Mouse (Mus musculus) B cell, adult 67 days (primary cell): ENCODE measurements around the gene Gm45713. TPM values are rescaled to one million over a fixed set of nuclear protein-coding genes. Genes with fewer than 3 reads are reported as not detected.

Experiments
- total RNA-seq, 2 experiments: library from RNA; stranded (reverse); gene quantifications; 4 replicates each; pipeline ENCODE4 v1.2.4; 2023

Gene Gm45713
- not detected for total RNA-seq

DNA sequence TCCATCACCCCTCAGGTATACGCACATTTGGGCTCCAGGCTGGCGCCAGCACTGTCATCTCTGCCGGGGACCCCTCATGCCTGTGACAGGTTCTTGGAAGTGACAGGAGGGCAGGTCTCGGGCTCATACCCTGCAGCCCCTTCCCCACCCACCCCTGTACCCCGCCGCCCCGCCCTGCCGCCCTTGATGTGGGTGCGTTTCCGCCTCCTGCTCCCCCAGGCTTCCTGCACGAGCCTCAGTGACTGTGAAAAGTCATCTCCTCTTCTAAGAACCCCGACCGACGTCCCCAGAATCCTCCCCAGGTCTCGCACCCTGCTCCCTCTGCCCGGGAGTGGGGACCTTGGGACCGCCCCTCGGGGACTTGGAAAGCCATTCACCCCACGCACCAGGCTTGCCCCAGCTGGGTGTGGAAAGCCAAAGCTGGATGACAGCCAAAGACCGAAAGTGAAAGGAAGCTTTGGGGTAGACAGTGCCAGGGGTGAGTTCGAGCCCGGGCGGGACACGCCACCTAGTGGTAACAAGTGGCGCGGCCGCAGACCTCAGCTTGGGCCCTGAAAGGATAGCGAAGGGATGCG lies at the start of gene Gm45713, which contains the start of gene Flt3l:
Gene Gm45713 (minus strand): TSS at position 239 of the 575 bp plus-strand sequence.
Gene Flt3l (minus strand): TSS at position 440 of the 575 bp plus-strand sequence.

GRCm38 (mm10) chr7:45180896-45181477 lies 45.0 kb upstream of the Gm45713 start, which contains the start of gene Pth2:
TSS of gene Pth2 (plus strand) at chr7:45180995.

GRCm38 (mm10) chr7:45179469-45179868 lies 43.4 kb upstream of the Gm45713 start, which contains the start of gene Gfy:
TSS of gene Gfy (minus strand) at chr7:45179569.

DNA sequence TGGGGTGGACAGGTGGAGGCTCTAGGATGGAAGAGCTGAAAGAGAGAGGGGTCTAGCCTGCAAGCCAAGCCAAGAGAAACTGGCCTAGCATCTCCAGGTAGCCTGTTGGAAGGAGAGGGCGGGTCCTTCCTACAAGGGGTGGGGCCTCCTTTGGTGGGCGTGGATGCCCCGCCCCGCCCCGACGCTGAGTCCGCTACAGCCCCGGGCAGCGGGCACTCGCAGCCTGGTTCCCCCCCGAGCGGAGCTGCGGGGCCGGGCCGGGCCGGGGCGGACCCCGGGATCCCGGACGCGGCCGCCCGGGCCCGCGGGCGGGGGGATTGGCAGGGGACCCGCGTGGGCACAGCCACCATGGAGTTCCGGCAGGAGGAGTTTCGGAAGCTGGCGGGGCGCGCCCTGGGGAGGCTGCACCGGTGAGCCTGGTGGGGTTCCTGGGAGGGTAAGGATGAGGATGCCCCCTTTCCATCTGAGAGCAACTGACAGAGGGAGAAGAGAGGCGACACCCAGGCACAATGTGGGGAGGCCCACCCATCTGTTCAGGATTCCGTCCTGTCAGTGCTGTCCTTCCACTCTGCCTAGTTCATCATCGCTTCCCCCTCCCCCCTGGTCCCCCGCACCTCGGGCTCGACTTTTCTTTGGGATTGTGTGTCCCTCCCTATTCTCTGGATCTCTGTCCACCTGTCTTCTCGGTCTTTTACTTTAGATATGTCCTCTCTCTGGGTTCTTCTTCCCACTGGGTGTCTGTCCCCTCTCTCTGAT lies 27.9 kb upstream of the Gm45713 start, which contains the start of gene Slc17a7:
Gene Slc17a7 (plus strand): TSS at position 215 of the 756 bp plus-strand sequence.

GRCm38 (mm10) chr7:45154096-45154992 lies 18.3 kb upstream of the Gm45713 start, which contains the start of the genes Pih1d1 and Aldh16a1:
TSS of gene Pih1d1 (plus strand) at chr7:45154303.
TSS of gene Aldh16a1 (minus strand) at chr7:45154584.

GRCm38 (mm10) chr7:45128624-45129246 lies 7.3 kb downstream of the Gm45713 start, which contains the start of gene Rpl13a:
TSS of gene Rpl13a (minus strand) at chr7:45128761.

DNA sequence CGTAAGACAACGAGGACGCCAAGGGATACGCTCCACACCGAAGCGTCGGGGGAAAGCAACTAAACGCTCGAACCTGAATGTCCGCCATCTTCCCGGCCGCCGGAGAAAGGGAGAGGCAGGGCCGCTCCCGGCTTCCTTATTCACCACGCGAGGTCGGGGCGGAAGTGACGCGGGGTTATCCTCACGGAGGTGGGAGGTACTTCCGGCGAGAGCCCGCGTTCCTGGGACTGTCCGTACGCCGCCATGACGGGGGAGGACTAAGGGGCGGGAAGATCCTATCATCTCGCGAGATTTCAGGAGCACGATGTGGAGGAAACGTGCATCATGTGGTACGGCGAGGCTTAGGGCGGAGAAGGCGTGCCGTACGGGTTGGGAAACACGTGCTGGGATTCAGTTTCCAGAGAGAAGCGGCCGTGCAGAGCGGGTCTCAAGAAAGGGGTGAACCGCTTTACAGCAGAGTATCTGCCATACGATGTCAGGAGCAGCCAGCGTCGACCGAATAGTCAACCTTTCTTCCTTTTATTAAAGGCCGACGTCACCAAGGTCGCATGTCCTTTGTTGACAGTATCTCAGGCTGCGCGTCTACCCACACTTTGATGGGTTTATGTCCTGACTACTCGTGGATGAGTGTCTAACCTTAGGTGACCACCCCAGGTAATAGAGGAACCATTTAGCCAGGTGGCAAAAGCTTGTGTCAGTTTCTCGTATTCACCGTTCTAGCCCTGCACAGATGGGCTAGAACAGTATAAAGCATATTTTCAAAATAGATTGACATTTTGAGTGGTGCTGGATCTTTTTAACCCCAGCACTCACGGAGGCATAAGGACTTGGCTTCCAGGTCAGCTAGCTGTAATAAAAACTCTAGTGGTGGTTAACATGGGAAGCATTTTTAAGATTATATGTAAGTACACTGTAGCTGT lies 11.5 kb downstream of the Gm45713 start, which contains the start of gene Rps11:
Gene Rps11 (minus strand): TSS at position 216 of the 920 bp plus-strand sequence.

GRCm38 (mm10) chr7:45103652-45104180 lies 32.3 kb downstream of the Gm45713 start, which contains the start of gene Fcgrt:
TSS of gene Fcgrt (minus strand) at chr7:45103851.

GRCm38 (mm10) chr7:45092048-45092447 lies 44.0 kb downstream of the Gm45713 start, which contains the start of gene Rcn3:
TSS of gene Rcn3 (minus strand) at chr7:45092221.

Other genes with a start within 250 kb of the Gm45713 start
- gene Med25, start 243.5 kb downstream of the Gm45713 start, total RNA-seq: 10 to 100 TPM; 67.9 to 78.3 TPM
- 10 to 100 TPM; 31.4 to 50.1 TPM for gene Fuz, start 240.2 kb downstream of the Gm45713 start, total RNA-seq
- 100 to 1,000 TPM in 1 of 2 experiments, 10 to 100 TPM in 1; 92.5 to 101 TPM for gene Ap2a1, start 206.7 kb downstream of the Gm45713 start, total RNA-seq
- gene Tsks, start 193.0 kb downstream of the Gm45713 start, total RNA-seq: not detected
- not detected for gene Cpt1c, start 161.4 kb downstream of the Gm45713 start, total RNA-seq
- 100 to 1,000 TPM; 154 to 155 TPM for gene Prmt1, start 149.7 kb downstream of the Gm45713 start, total RNA-seq
- 100 to 1,000 TPM; 195 TPM for gene Irf3, start 138.6 kb downstream of the Gm45713 start, total RNA-seq
- 10 to 100 TPM; 35.3 to 36.9 TPM for gene Bcl2l12, start 137.5 kb downstream of the Gm45713 start, total RNA-seq
- gene Scaf1, start 119.9 kb downstream of the Gm45713 start, total RNA-seq: 100 to 1,000 TPM; 100 to 104 TPM
- gene Rras, start 118.3 kb downstream of the Gm45713 start, total RNA-seq: 10 to 100 TPM; 20.1 to 20.2 TPM
- gene Prr12, start 83.3 kb downstream of the Gm45713 start, total RNA-seq: 10 to 100 TPM; 77.6 to 78.0 TPM
- gene Nosip, start 73.8 kb downstream of the Gm45713 start, total RNA-seq: 10 to 100 TPM; 65.6 to 78.2 TPM
- 1 to 10 TPM; 2.9 to 3.9 TPM for gene Prrg2, start 73.6 kb downstream of the Gm45713 start, total RNA-seq
- gene Rcn3, start 44.0 kb downstream of the Gm45713 start, total RNA-seq: 1 to 10 TPM; 3.6 to 6.8 TPM
- gene Fcgrt, start 32.4 kb downstream of the Gm45713 start, total RNA-seq: 10 to 100 TPM; 29.9 to 39.6 TPM
- gene Rps11, start 11.8 kb downstream of the Gm45713 start, total RNA-seq: 1,000 to 10,000 TPM; 2,440 to 2,508 TPM
- 1,000 to 10,000 TPM; 4,339 to 4,395 TPM for gene Rpl13a, start 7.5 kb downstream of the Gm45713 start, total RNA-seq
- gene Flt3l, start 201 bp upstream of the Gm45713 start, total RNA-seq: 10 to 100 TPM; 77.8 to 83.8 TPM
- gene Pih1d1, start 18.1 kb upstream of the Gm45713 start, total RNA-seq: 10 to 100 TPM; 40.5 to 51.7 TPM
- gene Aldh16a1, start 18.4 kb upstream of the Gm45713 start, total RNA-seq: 100 to 1,000 TPM; 128 to 137 TPM
- not detected for gene Slc17a7, start 27.7 kb upstream of the Gm45713 start, total RNA-seq
- not detected for gene Gfy, start 43.3 kb upstream of the Gm45713 start, total RNA-seq
- gene Pth2, start 44.8 kb upstream of the Gm45713 start, total RNA-seq: not detected
- gene Ccdc155, start 68.7 kb upstream of the Gm45713 start, total RNA-seq: 1 to 10 TPM in 1 of 2 experiments, under 1 TPM in 1; 0.46 to 1.1 TPM
- gene Dkkl1, start 75.9 kb upstream of the Gm45713 start, total RNA-seq: 1 to 10 TPM in 1 of 2 experiments, under 1 TPM in 1; 0.83 to 2.3 TPM
- not detected for gene Tead2, start 79.5 kb upstream of the Gm45713 start, total RNA-seq
- gene Cd37, start 102.9 kb upstream of the Gm45713 start, total RNA-seq: 1,000 to 10,000 TPM; 1,836 to 1,886 TPM
- not detected for gene Slc6a16, start 104.9 kb upstream of the Gm45713 start, total RNA-seq
- gene Slc6a21, start 141.3 kb upstream of the Gm45713 start, total RNA-seq: 1 to 10 TPM; 1.1 to 1.9 TPM
- gene Trpm4, start 197.5 kb upstream of the Gm45713 start, total RNA-seq: 10 to 100 TPM in 1 of 2 experiments, 1 to 10 TPM in 1; 8.6 to 16.3 TPM
- not detected for gene Hrc, start 199.1 kb upstream of the Gm45713 start, total RNA-seq
- under 1 TPM in 1 of 2 experiments, not detected in 1; 0.17 TPM for gene Ppfia3, start 230.8 kb upstream of the Gm45713 start, total RNA-seq
- gene Lin7b, start 234.4 kb upstream of the Gm45713 start, total RNA-seq: 1 to 10 TPM; 1.2 to 1.5 TPM